Mouse (Mus musculus): ENCODE results near the gene Npsr1. TPM values are rescaled to one million over a fixed set of nuclear protein-coding genes. Genes with fewer than 3 reads are reported as not detected.

Gene Npsr1
- polyA plus RNA-seq, 1 experiment from 2014 or later = 0.07 TPM

DNA sequence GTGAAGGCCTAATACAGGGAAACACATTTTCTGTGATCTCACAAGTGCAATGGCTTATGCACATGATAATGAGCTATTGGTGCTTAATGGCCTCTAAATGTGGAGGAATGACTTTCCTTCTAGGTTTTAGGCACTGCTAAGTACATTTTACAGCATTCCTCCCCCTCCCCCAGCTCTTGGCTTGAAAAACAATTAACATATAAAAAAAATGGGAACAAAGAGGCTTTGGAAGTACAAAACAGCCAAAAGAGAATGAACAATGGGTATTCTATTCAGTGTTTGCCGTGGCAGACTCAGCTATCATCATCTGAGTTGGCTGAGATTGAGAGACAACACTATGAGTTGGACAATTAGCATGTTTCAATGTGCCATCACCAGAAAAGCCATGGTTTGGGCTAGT, 62.6 kb downstream of the Npsr1 start:
- DNase-seq (no peak), ATAC-seq (ENCODE audit: low read depth) (no peak)
- 41% methylated on average over 1 of the region's 1 CpGs for WGBS (ENCODE audit: insufficient replicate concordance)
- Histone ChIP-seq H3K4me1 (replicated peaks) (no peaks in the 10 kb centered on the region), H3K27me3 (no peaks in the 10 kb centered on the region), H3K9me3 (replicated peaks) (no peaks in the 10 kb centered on the region), H3K4me3 (replicated peaks) (no peak overlapping the region), H3K9ac (no peak overlapping the region), H3K27ac (no peak overlapping the region), H3K4me2 (no peak overlapping the region), H3K36me3 (no peaks in the 10 kb centered on the region)

DNA sequence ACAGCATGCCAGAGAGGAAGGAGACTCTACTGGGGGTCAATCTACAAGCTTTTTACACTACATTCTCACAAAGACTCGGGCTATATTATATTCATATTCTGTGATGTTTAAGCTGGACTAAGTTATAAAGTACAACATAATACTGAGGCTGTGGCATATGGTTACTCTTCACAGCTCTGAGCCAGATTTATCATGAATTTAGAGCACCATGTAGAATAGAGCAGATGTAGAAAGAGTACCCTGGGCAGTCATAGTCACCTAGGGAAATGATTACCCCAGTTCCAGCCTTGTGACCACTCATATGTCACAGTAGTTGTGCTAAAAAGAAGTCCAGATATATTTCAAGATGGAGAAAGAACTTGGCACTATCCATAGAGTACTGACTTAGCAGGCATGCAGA, 70.7 kb downstream of the Npsr1 start:
- no peak overlapping the region for H3K9ac ChIP-seq
- H3K36me3 ChIP-seq = no peaks in the 10 kb centered on the region
- H3K9me3 ChIP-seq (replicated peaks) = no peaks in the 10 kb centered on the region
- no peaks in the 10 kb centered on the region for H3K4me1 ChIP-seq (replicated peaks)
- no peak overlapping the region for H3K4me2 ChIP-seq
- no peak overlapping the region for H3K27ac ChIP-seq
- H3K4me3 ChIP-seq (replicated peaks) = no peak overlapping the region
- DNase-seq (no peak), ATAC-seq (ENCODE audit: low read depth) (no peak)
- H3K27me3 ChIP-seq = no peaks in the 10 kb centered on the region
- WGBS (ENCODE audit: insufficient replicate concordance) = 33% methylated on average over 1 of the region's 1 CpGs

DNA sequence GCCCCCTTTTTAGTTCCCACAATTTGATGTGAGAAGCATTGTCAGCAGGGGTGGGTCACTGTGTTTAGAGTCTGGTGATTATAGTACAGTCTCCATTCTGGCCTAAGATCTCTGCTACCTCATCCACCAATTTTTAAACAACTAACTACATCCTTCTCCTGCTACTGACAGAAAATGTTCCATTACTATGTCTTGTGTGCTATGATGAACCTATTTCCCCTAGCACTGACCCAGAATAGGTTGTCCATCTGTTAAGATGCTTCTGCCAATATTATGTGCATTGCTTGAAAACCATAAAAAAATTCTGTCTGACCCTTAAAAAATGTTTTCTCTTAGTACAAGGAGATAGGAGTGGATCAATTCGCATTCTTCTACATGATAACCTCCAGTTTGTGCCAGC, 72.9 kb downstream of the Npsr1 start:
- no peak overlapping the region for H3K4me3 ChIP-seq (replicated peaks)
- no peaks in the 10 kb centered on the region for H3K9me3 ChIP-seq (replicated peaks)
- WGBS (ENCODE audit: insufficient replicate concordance) = 53% methylated on average over 1 of the region's 1 CpGs
- H3K27ac ChIP-seq = no peak overlapping the region
- DNase-seq = no peak
- no peaks in the 10 kb centered on the region for H3K36me3 ChIP-seq
- no peaks in the 10 kb centered on the region for H3K4me1 ChIP-seq (replicated peaks)
- no peak overlapping the region for H3K9ac ChIP-seq
- H3K27me3 ChIP-seq = no peaks in the 10 kb centered on the region
- ATAC-seq (ENCODE audit: low read depth) = no peak
- no peak overlapping the region for H3K4me2 ChIP-seq

DNA sequence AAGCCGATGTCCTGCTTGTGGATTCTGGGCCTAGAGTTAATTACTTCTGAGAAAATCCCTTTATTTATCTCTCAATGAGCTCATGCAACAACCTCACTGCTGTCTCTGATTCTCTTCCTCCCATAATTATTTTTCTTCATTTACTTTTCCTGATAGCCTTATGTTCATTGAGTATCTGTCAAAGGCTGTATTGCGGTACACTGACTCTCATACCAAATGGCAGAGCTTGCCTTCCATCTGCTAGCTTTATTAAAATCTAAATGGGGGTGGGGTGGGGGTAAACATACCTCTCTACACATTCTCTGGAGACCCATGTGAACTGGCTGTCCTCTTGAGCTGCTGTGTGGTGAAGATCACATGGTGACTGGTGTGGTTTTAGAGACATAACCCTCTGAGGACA, 80.9 kb downstream of the Npsr1 start:
- Histone ChIP-seq H3K4me2 (no peak overlapping the region), H3K36me3 (no peaks in the 10 kb centered on the region), H3K4me1 (replicated peaks) (no peaks in the 10 kb centered on the region), H3K4me3 (replicated peaks) (no peak overlapping the region), H3K9ac (no peak overlapping the region), H3K27me3 (no peaks in the 10 kb centered on the region), H3K9me3 (replicated peaks) (no peaks in the 10 kb centered on the region), H3K27ac (no peak overlapping the region)
- 78% methylated on average over 2 of the region's 2 CpGs for WGBS (ENCODE audit: insufficient replicate concordance)
- ATAC-seq (ENCODE audit: low read depth) (no peak), DNase-seq (no peak)

DNA sequence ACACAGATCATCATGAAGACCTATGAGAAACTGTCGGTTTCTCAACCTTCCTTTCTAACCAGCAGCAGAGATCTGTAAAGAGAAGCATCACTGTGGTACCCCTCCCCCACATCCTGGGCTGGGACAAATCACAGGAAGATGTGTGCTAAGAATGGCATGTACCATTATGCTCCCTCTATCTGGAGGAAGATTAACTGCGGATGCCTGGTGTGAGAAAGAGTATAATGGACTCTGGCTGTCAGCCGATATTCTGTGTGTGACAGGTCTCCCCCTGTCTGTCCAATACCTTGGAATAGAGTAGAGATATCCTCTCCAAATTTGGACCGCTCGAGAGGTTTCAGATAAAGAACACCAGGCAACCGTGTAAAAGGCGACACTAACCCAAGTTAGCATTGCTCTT, 83.1 kb downstream of the Npsr1 start:
- no peak for ATAC-seq (ENCODE audit: low read depth)
- Histone ChIP-seq H3K36me3 (no peaks in the 10 kb centered on the region), H3K9ac (no peak overlapping the region), H3K9me3 (replicated peaks) (no peaks in the 10 kb centered on the region), H3K27me3 (no peaks in the 10 kb centered on the region), H3K27ac (no peak overlapping the region), H3K4me1 (replicated peaks) (no peaks in the 10 kb centered on the region), H3K4me2 (no peak overlapping the region), H3K4me3 (replicated peaks) (no peak overlapping the region)
- DNase-seq = no peak
- 58% methylated on average over 7 of the region's 7 CpGs for WGBS (ENCODE audit: insufficient replicate concordance)

DNA sequence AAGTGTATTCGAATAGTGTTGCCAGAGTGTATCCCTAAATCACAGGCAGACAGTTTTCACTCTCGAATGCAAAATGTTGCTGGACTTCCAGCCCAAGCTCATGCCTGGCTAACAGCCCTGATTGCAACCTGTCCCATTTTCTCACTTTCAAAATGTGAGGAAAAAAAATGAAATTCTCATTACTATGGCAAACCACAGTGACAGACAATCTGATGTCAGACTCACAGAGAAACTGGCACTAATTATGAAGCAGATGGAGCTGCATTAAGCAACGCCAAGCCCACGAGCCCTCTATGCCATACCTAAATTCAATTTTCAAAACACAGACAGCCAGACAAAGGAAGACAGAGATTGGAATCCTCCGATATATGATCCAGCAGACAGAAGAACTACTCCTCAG, 88.5 kb downstream of the Npsr1 start:
- no peaks in the 10 kb centered on the region for H3K27me3 ChIP-seq
- H3K4me1 ChIP-seq (replicated peaks) = no peaks in the 10 kb centered on the region
- H3K9ac ChIP-seq = no peak overlapping the region
- no peaks in the 10 kb centered on the region for H3K36me3 ChIP-seq
- H3K27ac ChIP-seq = no peak overlapping the region
- 66% methylated on average over 5 of the region's 5 CpGs for WGBS (ENCODE audit: insufficient replicate concordance)
- no peaks in the 10 kb centered on the region for H3K9me3 ChIP-seq (replicated peaks)
- DNase-seq (no peak), ATAC-seq (ENCODE audit: low read depth) (no peak)
- no peak overlapping the region for H3K4me3 ChIP-seq (replicated peaks)
- H3K4me2 ChIP-seq = no peak overlapping the region

DNA sequence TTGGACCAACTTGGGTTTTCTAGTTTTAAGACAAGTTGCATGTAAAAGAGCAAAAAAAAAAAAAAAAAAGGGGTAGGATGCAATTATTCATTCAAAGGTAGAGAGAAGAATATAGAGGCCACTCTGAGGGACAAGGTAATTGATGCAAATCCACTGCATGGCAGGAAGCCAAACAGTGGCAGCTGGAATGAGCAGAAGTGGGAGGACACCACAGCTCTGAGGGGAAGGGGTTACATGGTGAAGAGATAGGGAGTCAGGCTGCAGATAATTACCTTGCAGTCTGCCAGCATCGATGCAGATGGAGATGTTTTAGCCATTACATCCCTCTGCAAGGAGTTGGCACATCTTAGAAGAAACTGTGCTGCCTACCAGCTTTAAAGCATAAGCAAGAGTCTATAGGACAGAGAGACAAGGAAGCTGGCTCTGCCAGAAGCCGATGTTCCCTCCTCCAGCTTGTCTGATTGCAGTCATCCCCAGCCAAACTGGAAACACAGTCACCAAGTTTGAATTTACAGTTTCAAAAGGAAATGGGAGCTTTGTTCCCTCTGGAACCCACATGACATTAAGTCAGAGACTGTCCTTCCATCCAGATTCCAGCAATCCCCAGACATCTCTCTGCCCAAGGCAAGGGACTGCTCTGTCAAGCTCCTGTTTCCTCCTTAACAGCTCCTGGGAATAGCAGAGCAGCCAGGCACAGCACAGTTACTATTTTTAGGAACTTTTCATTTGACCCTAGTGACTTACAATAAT, 91.9 kb downstream of the Npsr1 start:
- H3K36me3 ChIP-seq = no peaks in the 10 kb centered on the region
- no peaks in the 10 kb centered on the region for H3K9me3 ChIP-seq (replicated peaks)
- DNase-seq (no peak), ATAC-seq (ENCODE audit: low read depth) (no peak)
- H3K27ac ChIP-seq = no peak overlapping the region
- no peaks in the 10 kb centered on the region for H3K27me3 ChIP-seq
- H3K4me1 ChIP-seq (replicated peaks) = no peaks in the 10 kb centered on the region
- no peak overlapping the region for H3K4me2 ChIP-seq
- H3K9ac ChIP-seq = no peak overlapping the region
- H3K4me3 ChIP-seq (replicated peaks) = no peak overlapping the region
- WGBS (ENCODE audit: insufficient replicate concordance) = 51% methylated on average over 2 of the region's 2 CpGs

- no peaks in the 10 kb centered on the region for H3K27me3 ChIP-seq
- DNase-seq (no peak), ATAC-seq (ENCODE audit: low read depth) (no peak)
- H3K9ac ChIP-seq = no peak overlapping the region
- H3K4me3 ChIP-seq (replicated peaks) = no peak overlapping the region
- no peaks in the 10 kb centered on the region for H3K4me1 ChIP-seq (replicated peaks)
- no peak overlapping the region for H3K27ac ChIP-seq
- 33% methylated on average over 1 of the region's 1 CpGs for WGBS (ENCODE audit: insufficient replicate concordance)
- H3K36me3 ChIP-seq = no peaks in the 10 kb centered on the region
- H3K4me2 ChIP-seq = no peak overlapping the region
- H3K9me3 ChIP-seq (replicated peaks) = no peaks in the 10 kb centered on the region
Measured at GRCm38 (mm10) chr9:24190261-24190588, 92.4 kb downstream of the Npsr1 start.

GRCm38 (mm10) chr9:24198254-24198653, 100.5 kb downstream of the Npsr1 start:
- no peak for ATAC-seq (ENCODE audit: low read depth)
- Histone ChIP-seq H3K9ac (no peak overlapping the region), H3K4me3 (replicated peaks) (no peak overlapping the region), H3K9me3 (replicated peaks) (no peaks in the 10 kb centered on the region), H3K4me1 (replicated peaks) (no peaks in the 10 kb centered on the region), H3K4me2 (no peak overlapping the region), H3K27me3 (no peaks in the 10 kb centered on the region), H3K27ac (no peak overlapping the region), H3K36me3 (no peaks in the 10 kb centered on the region)
- no peak for DNase-seq
- WGBS (ENCODE audit: insufficient replicate concordance) = 44% methylated on average over 1 of the region's 1 CpGs

- no peak overlapping the region for H3K4me3 ChIP-seq (replicated peaks)
- ATAC-seq (ENCODE audit: low read depth) (no peak), DNase-seq (no peak)
- H3K9ac ChIP-seq = no peak overlapping the region
- no peaks in the 10 kb centered on the region for H3K36me3 ChIP-seq
- WGBS (ENCODE audit: insufficient replicate concordance) = 66% methylated on average over 1 of the region's 1 CpGs
- H3K4me1 ChIP-seq (replicated peaks) = no peaks in the 10 kb centered on the region
- no peak overlapping the region for H3K27ac ChIP-seq
- no peaks in the 10 kb centered on the region for H3K27me3 ChIP-seq
- no peak overlapping the region for H3K4me2 ChIP-seq
- H3K9me3 ChIP-seq (replicated peaks) = no peaks in the 10 kb centered on the region
Measured at GRCm38 (mm10) chr9:24211636-24212035, 113.8 kb downstream of the Npsr1 start.

GRCm38 (mm10) chr9:24217721-24218120, 119.9 kb downstream of the Npsr1 start:
- WGBS (ENCODE audit: insufficient replicate concordance) = 20% methylated on average over 1 of the region's 1 CpGs

DNA sequence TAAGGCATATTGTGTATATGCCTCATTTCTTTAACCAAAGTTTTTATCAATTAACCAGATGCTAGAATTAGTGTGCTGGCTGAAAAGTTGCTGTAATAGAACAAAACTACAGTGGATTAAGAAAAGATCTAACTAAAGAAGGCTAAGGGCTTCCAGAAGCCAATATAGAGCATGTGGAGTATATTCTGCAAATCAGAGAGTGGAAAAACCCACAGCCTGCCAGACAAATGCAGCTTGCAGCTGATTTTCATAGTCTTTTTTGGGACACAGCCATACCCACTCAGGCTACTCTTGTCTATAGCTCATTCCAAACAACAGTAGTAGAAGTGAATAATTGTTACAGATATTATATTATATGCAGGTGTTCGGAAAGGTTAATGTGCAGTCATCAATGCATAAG, 138.7 kb downstream of the Npsr1 start:
- Histone ChIP-seq H3K4me3 (replicated peaks) (no peak overlapping the region), H3K27ac (no peak overlapping the region), H3K4me1 (replicated peaks) (no peaks in the 10 kb centered on the region), H3K36me3 (no peaks in the 10 kb centered on the region), H3K4me2 (no peak overlapping the region), H3K9me3 (replicated peaks) (no peaks in the 10 kb centered on the region), H3K9ac (no peak overlapping the region), H3K27me3 (no peaks in the 10 kb centered on the region)
- 68% methylated on average over 1 of the region's 1 CpGs for WGBS (ENCODE audit: insufficient replicate concordance)
- DNase-seq (no peak), ATAC-seq (ENCODE audit: low read depth) (no peak)

More at GRCm38 (mm10) chr9:24217721-24218120, 119.9 kb downstream of the Npsr1 start:
- Histone ChIP-seq H3K9ac (no peak overlapping the region), H3K27ac (no peak overlapping the region), H3K4me3 (replicated peaks) (no peak overlapping the region), H3K4me2 (no peak overlapping the region), H3K27me3 (no peaks in the 10 kb centered on the region), H3K36me3 (no peaks in the 10 kb centered on the region), H3K4me1 (replicated peaks) (no peaks in the 10 kb centered on the region), H3K9me3 (replicated peaks) (no peaks in the 10 kb centered on the region)
- ATAC-seq (ENCODE audit: low read depth) = no peak
- no peak for DNase-seq

Data from liver, embryonic 13.5 days (tissue).